Mouse (Mus musculus) limb, embryonic 12.5 days (tissue): ENCODE measurements around the gene Tead3. TPM values are rescaled to one million over a fixed set of nuclear protein-coding genes. Genes with fewer than 3 reads are reported as not detected.
"Not testable (repeated sequence)": the region's sequence is repeated elsewhere in the genome, so short reads cannot be mapped to it uniquely, and the experiment has no call there.

Source experiments
- ATAC-seq: fragments of 200-750 bp; cut with Nextera tagmentation; 2 replicates; pipeline ENCODE4 v1.8.0; 2017; ENCODE audit warnings: low read depth, moderate TSS enrichment; ENCODE audit not compliant: insufficient number of reproducible peaks, insufficient read depth, low FRiP score, low TSS enrichment
- H3K27ac ChIP-seq: fragments of 300-500 bp; sonication (generic); 2 replicates; pipeline ENCODE4 v1.5.1; 2016; ENCODE audit warnings: mild to moderate bottlenecking, moderate library complexity
- H3K27me3 ChIP-seq: fragments of 300-500 bp; sonication (generic); 2 replicates; pipeline ENCODE4 v1.6.1; 2016; ENCODE audit warnings: mild to moderate bottlenecking, moderate library complexity
- H3K36me3 ChIP-seq: fragments of 300-500 bp; sonication (generic); 2 replicates; pipeline ENCODE4 v1.6.1; 2016; ENCODE audit warnings: mild to moderate bottlenecking, moderate library complexity
- H3K4me1 ChIP-seq: fragments of 300-500 bp; sonication (generic); replicated peaks from 2 replicates; pipeline ENCODE4 v1.6.1; 2016
- H3K4me2 ChIP-seq: fragments of 300-500 bp; sonication (generic); 2 replicates; pipeline ENCODE4 v1.6.1; 2016; ENCODE audit warnings: mild to moderate bottlenecking, moderate library complexity
- H3K4me3 ChIP-seq: fragments of 300-500 bp; sonication (generic); replicated peaks from 2 replicates; pipeline ENCODE4 v1.5.1; 2016; ENCODE audit warnings: mild to moderate bottlenecking
- H3K9ac ChIP-seq: fragments of 300-500 bp; sonication (generic); replicated peaks from 2 replicates; pipeline ENCODE4 v1.6.1; 2016; ENCODE audit warnings: mild to moderate bottlenecking, moderate library complexity
- H3K9me3 ChIP-seq: fragments of 300-500 bp; sonication (generic); 2 replicates; pipeline ENCODE4 v1.6.1; 2016; ENCODE audit warnings: mild to moderate bottlenecking, moderate library complexity
- WGBS: fragments of 180-500 bp; shearing (Covaris S2); methylation state at CpG from one replicate; pipeline ENCODE4 v1.1.7; 2016; 5-methylcytosine and 5-hydroxymethylcytosine counted together
- polyA plus RNA-seq: library from polyadenylated mRNA; unstranded; fragments of >200 nt; fragmentation: Nextera tagmentation; extraction: Ambion mirVana; gene quantifications from 2 replicates; pipeline ENCODE4 v1.2.1, GENCODE M21; 2016

Gene Tead3
- polyA plus RNA-seq, 1 experiment from 2014 or later: 11.3 TPM

DNA sequence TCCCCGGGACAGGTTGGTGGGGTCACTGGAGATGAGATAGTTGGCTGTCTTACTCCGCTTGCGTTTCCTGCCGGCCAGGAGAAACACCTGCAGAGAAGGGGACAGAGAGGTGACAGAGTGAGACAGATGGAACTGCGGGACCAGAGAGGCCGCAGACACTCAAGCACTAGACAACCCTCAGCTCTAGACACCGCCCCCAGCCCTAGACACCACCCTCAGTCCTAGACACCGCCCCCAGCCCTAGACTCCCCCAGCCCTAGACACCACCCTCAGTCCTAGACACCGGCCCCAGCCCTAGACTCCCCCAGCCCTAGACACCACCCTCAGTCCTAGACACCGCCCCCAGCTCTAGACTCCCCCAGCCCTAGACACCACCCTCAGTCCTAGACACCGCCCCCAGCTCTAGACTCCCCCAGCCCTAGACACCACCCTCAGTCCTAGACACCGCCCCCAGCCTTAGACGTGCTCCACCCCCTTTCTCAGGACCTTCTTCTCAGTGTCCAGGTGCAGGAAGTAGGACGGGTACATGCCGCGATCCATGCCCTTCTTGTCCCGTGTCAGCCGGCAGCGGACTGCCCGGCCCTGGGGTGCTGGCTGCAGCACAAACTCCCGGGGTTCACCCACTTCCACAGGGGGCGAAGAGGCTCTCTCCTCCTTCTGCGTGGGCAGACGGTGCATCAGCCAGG is 8.1 kb upstream of the Tead3 start:
- Histone ChIP-seq H3K4me1 (peaks cover 17% of the 10 kb centered on the region), H3K27me3 (peaks cover 61% of the 10 kb centered on the region)
- 20% methylated on average over 24 of the region's 24 CpGs for WGBS
- not testable (repeated sequence) for H3K9ac ChIP-seq, H3K4me3 ChIP-seq, H3K9me3 ChIP-seq, H3K4me2 ChIP-seq, ATAC-seq, H3K27ac ChIP-seq, H3K36me3 ChIP-seq

DNA sequence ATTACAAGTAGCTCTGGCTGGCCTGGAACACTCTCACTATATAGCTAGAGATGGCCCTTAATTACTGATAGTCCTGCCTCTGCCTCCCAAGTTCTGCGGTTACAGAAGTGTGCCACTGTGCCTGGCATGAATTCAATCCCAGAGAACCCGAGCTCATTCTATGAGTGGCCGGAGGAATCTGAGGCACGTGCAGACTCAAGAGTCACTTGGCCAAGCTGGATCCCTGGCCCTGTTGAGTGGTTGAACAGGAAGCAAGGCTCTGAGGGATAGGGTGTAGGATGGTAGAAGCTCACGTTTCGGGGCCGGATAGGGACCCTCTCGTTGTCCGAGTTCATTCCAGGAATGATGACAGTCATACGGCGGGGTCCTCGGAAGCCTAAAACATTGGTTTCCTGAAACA is 5.3 kb upstream of the Tead3 start:
- no peak overlapping the region for H3K27ac ChIP-seq
- no peak overlapping the region for H3K9ac ChIP-seq
- ATAC-seq: no peak
- peaks cover 36% of the 10 kb centered on the region for H3K27me3 ChIP-seq
- H3K36me3 ChIP-seq: no peaks in the 10 kb centered on the region
- 89% methylated on average over 12 of the region's 12 CpGs for WGBS
- peaks cover 3% of the 10 kb centered on the region; the same call in 1 of the 2 replicates for H3K9me3 ChIP-seq
- peaks cover 12% of the 10 kb centered on the region for H3K4me1 ChIP-seq
- H3K4me2 ChIP-seq: no peak overlapping the region
- H3K4me3 ChIP-seq: no peak overlapping the region

DNA sequence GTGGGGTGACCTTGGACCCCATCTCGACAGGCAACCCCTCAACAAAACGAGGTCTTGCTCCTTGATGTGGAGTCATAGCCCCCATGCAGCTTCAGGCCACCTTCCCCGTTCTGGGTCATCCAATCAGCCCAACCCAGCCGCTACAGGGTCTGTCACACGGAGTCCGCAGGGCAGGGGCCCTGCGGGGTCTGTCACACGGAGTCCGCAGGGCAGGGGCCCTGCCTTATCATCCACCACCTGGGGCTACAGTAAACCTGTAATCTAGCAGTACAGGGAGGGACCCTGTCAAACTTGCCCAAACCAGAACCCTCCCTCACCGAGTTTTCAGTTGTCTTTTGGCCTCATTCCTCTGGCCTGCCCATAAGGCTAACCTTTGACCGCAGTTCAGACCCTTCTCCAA is 1.4 kb upstream of the Tead3 start:
- Histone ChIP-seq H3K4me3 (peak overlapping the region; percentile 93), H3K36me3 (no peaks in the 10 kb centered on the region), H3K9me3 (no peaks in the 10 kb centered on the region), H3K9ac (peak overlapping the region; percentile 97), H3K27ac (peak overlapping the region; percentile 99), H3K27me3 (no peaks in the 10 kb centered on the region; the same call in 1 of the 2 replicates), H3K4me1 (peaks cover 37% of the 10 kb centered on the region), H3K4me2 (peak overlapping the region; percentile 91)
- 13% methylated on average over 11 of the region's 11 CpGs for WGBS
- no peak for ATAC-seq

DNA sequence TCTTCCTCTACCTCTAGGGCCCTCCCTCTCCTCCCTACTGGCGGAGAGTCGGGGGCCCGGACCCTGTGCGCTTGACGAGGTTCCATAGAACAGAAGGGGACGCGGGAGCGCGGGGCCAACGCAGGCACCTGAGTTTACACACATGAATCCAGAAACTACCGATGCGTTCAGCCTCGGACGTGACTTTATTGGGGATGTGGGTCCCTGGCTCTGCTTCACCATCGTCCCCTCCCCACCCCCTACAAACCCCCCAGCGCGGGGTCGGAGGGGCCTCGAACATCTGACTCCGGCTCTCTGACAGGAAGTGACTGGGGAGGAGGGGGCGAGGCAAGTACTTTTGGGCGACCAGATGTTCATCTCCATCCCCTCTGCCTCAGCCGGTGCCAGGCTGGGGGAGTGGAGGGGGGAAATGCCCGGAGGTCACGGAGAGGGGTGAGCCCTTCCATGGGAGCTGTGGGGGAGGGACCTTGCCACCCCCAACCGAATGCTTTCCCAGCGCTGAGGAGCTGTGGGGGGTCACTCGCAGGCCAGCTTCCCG is 805 bp upstream of the Tead3 start:
- H3K4me1 ChIP-seq: peaks cover 43% of the 10 kb centered on the region
- peak overlapping the region; percentile 93 for H3K4me3 ChIP-seq
- H3K9ac ChIP-seq: peak overlapping the region; percentile 97
- no peaks in the 10 kb centered on the region for H3K9me3 ChIP-seq
- peak; percentile 6 for ATAC-seq
- 2% methylated on average over 29 of the region's 29 CpGs for WGBS
- H3K27me3 ChIP-seq: no peaks in the 10 kb centered on the region; the same call in 1 of the 2 replicates
- no peaks in the 10 kb centered on the region for H3K36me3 ChIP-seq
- peak overlapping the region; percentile 91 for H3K4me2 ChIP-seq
- H3K27ac ChIP-seq: peak overlapping the region; percentile 99

DNA sequence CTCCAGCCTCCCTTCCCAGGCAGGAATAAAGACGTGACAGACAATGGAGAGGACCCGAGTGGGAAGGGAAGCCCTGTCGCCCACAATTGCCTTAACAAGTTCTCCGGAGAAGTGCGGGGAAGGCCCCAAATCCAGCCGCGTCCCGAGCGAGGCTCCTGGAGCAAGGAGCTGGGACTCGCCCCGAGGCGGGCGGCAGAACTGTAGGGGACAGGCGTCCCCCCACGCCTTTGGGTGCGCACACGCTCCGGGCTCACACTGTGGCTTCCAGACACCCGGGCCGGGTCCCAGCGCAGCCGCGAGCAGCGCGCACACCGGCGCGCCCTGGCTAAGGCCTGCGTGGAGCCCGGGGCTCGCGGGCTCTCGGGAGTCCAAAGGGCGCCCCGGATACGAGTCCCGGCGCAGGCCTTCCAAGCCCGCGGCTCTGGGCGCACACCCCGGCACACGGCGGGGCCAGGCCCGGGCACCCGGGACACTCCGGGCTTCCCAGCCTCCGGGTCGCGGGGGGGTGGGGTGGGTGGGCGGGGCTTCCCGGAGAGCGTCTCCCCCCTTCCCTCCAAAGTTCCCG is 634 bp downstream of the Tead3 start:
- peak overlapping the region; percentile 91 for H3K4me2 ChIP-seq
- H3K27ac ChIP-seq: peak overlapping the region; percentile 99
- under 1% methylated on average over 51 of the region's 54 CpGs for WGBS
- H3K4me1 ChIP-seq: peaks cover 57% of the 10 kb centered on the region
- no peaks in the 10 kb centered on the region for H3K36me3 ChIP-seq
- H3K4me3 ChIP-seq: peak overlapping the region; percentile 93
- peak; percentile 6; the same call in 1 of the 2 replicates for ATAC-seq
- H3K27me3 ChIP-seq: no peaks in the 10 kb centered on the region; the same call in 1 of the 2 replicates
- H3K9me3 ChIP-seq: no peaks in the 10 kb centered on the region
- H3K9ac ChIP-seq: peak overlapping the region; percentile 97

DNA sequence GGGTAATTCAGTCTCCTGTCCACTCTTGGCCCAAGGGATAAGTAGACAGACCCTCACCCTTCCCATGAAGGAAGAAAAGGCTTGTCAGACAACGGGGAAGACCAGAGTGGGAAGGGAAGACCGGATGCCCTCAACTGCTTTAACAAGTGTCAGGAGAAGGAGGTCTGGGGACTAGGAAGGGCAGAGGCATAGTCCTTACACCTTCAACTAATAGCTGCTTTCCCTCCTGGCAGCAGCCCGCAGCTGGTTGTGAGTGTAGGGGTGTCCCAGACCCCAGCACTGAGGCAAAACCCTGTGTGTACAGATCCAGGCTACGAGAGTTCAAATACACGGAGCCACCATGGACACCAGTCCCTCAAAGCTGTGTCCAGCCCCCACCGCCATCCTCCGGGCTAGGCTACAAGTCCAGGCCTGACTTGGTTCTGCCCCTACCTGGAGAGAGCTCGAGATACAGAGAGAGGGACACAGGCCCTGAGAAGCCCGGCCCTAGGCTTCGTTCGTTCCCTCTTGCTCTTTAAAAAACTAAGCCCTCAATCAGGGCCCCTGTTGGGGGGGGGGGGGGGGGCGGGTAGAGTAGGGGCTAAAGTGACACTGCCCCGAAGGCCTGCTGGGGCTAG is 1.2 kb downstream of the Tead3 start:
- peak overlapping the region; percentile 93 for H3K4me3 ChIP-seq
- peaks cover 63% of the 10 kb centered on the region for H3K4me1 ChIP-seq
- no peaks in the 10 kb centered on the region for H3K9me3 ChIP-seq
- no peak for ATAC-seq
- peak overlapping the region; percentile 91 for H3K4me2 ChIP-seq
- no peaks in the 10 kb centered on the region; the same call in 1 of the 2 replicates for H3K27me3 ChIP-seq
- H3K27ac ChIP-seq: peak overlapping the region; percentile 99
- peak overlapping the region; percentile 97 for H3K9ac ChIP-seq
- H3K36me3 ChIP-seq: no peaks in the 10 kb centered on the region
- 6% methylated on average over 12 of the region's 13 CpGs for WGBS

DNA sequence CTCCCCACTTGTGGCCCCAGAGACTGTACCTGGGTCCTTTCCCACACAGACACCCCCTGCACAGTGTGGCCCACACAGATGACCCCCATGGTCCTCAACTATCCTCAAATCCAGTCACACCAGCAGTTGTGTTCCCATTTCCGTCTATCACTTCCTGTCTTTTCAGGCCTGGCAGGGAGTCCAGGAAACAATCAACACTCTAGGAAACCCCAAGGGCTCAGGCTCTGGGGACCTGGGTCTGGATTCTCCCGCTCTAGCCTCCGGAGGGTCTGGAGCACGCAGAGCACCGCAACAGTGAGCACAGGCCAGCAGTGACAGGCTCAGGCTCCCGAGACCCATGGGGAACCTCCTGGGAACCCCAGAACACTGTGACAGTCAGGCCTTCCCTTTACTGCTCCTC is 2.4 kb downstream of the Tead3 start:
- no peak for ATAC-seq
- H3K4me1 ChIP-seq: peaks cover 75% of the 10 kb centered on the region
- H3K9ac ChIP-seq: peak overlapping the region; percentile 97
- WGBS: 39% methylated on average over 6 of the region's 6 CpGs
- no peaks in the 10 kb centered on the region for H3K9me3 ChIP-seq
- H3K4me2 ChIP-seq: peak overlapping the region; percentile 91
- H3K27me3 ChIP-seq: no peaks in the 10 kb centered on the region; the same call in 1 of the 2 replicates
- 0 out of 2 replicates have a peak overlapping the region, but pooled peaks have one; percentile 99 for H3K27ac ChIP-seq
- H3K36me3 ChIP-seq: no peaks in the 10 kb centered on the region
- H3K4me3 ChIP-seq: peak overlapping the region; percentile 93

DNA sequence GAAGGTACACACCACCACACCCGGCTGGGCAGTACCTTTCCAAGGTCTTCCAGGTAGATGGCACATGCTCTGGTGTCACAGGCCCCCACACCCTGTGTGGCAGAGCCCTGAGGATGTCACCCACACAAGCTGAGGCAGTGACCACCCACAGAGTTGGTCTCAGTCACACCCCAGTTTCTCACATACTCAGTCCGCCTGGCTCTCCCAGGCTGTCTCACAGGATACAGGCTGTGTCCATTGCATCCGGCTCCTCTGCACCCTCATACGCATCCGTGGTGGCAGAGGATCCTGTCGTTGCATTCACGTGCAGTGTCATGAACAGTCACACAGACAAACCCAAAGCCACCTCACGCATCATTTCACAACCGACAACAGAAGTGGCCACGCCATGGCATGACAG is 3.3 kb downstream of the Tead3 start:
- H3K4me1 ChIP-seq: peaks cover 82% of the 10 kb centered on the region
- peaks cover 5% of the 10 kb centered on the region; the same call in 1 of the 2 replicates for H3K36me3 ChIP-seq
- H3K9me3 ChIP-seq: no peaks in the 10 kb centered on the region
- H3K27me3 ChIP-seq: no peaks in the 10 kb centered on the region; the same call in 1 of the 2 replicates
- peak overlapping the region; percentile 23; the same call in 1 of the 2 replicates for H3K27ac ChIP-seq
- H3K9ac ChIP-seq: no peak overlapping the region
- ATAC-seq: no peak
- no peak overlapping the region for H3K4me2 ChIP-seq
- H3K4me3 ChIP-seq: no peak overlapping the region
- 81% methylated on average over 10 of the region's 10 CpGs for WGBS

DNA sequence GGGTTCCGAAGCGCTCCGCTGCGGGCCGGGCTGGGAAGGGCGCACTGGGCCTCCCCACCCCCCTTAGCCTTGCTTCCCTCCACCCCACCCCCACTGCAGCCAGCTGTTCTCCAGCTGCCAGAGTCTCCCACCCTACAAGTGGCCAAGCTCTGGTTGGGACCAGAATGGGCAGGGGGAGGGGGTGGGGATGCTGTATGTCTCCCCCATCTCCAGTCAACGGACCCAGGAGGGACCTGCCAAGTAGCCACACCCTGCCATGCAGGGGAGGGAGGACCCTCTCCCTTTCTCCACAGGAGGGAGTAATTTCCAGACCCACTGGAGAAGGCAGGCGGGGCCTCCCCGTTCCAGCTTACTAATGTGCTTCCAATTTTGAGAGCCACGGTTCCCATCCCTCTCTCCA is 4.7 kb downstream of the Tead3 start:
- H3K4me3 ChIP-seq: peak overlapping the region; percentile 24
- no peaks in the 10 kb centered on the region for H3K9me3 ChIP-seq
- 4% methylated on average over 10 of the region's 10 CpGs for WGBS
- peak overlapping the region; percentile 56 for H3K4me2 ChIP-seq
- ATAC-seq: no peak
- peak overlapping the region; percentile 44 for H3K9ac ChIP-seq
- peaks cover 83% of the 10 kb centered on the region for H3K4me1 ChIP-seq
- no peaks in the 10 kb centered on the region for H3K27me3 ChIP-seq
- peak overlapping the region; percentile 91 for H3K27ac ChIP-seq
- H3K36me3 ChIP-seq: peaks cover 9% of the 10 kb centered on the region

DNA sequence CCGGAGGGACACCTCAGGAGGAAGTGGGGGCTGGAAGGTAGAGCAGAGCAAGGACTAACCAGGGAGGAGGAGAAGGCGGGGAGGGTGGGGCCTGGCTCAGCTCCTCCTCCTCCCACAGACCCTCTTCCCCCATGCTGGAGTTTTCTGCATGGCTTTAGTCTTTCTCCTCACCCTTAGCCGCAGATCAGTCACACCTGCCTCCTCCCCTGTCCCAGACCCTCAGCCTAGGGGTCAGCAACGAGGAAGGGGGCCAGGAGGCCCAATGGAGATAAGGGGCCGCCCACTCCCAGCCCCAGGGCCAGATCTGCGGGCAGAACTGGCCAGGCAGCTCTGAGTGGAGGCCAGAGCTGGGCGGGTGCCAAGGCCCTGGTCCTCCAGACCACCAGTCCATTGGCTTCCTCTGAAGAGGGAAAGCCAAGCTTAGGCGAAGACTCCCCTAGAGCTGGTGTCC is 5.3 kb downstream of the Tead3 start:
- 4% methylated on average over 8 of the region's 8 CpGs for WGBS
- no peak for ATAC-seq
- peaks cover 15% of the 10 kb centered on the region for H3K36me3 ChIP-seq
- peak overlapping the region; percentile 44 for H3K9ac ChIP-seq
- H3K4me2 ChIP-seq: peak overlapping the region; percentile 56
- peak overlapping the region; percentile 91 for H3K27ac ChIP-seq
- H3K9me3 ChIP-seq: no peaks in the 10 kb centered on the region
- no peaks in the 10 kb centered on the region for H3K27me3 ChIP-seq
- peaks cover 89% of the 10 kb centered on the region for H3K4me1 ChIP-seq
- peak overlapping the region; percentile 24 for H3K4me3 ChIP-seq

DNA sequence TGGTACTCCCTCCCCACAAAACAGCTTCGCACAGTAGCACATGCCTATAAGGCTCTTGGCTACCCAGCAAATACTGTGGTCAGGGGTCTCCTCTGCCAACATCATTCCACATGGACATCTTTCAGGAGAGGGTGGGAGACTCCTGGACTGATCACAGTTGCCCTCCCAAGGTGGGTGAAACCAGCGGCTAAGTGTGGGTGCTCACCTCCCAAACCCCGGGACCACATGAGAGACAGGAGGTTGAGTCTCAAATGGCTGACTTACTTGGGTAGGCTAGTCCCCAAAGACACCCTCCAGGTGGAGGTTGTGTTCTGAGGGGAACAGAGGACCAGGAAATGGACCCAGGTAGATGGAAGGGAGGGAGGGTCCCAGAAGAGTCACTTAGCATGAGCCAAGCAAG is 5.9 kb downstream of the Tead3 start:
- H3K9me3 ChIP-seq: no peaks in the 10 kb centered on the region
- H3K4me3 ChIP-seq: peak overlapping the region; percentile 24; the same call in 1 of the 2 replicates
- ATAC-seq: no peak
- peaks cover 89% of the 10 kb centered on the region for H3K4me1 ChIP-seq
- H3K36me3 ChIP-seq: peaks cover 21% of the 10 kb centered on the region
- 44% methylated on average over 3 of the region's 3 CpGs for WGBS
- H3K27me3 ChIP-seq: no peaks in the 10 kb centered on the region
- H3K27ac ChIP-seq: peak overlapping the region; percentile 91
- peak overlapping the region; percentile 56 for H3K4me2 ChIP-seq
- H3K9ac ChIP-seq: peak overlapping the region; percentile 44
